Mouse (Mus musculus): Measurements from ENCODE around the gene AW011738.
A peak's percentile ranks its signal among the peaks of the same experiment; 100 is the strongest.

The AW011738 gene

GRCm38 (mm10) chr4:156200623-156201475 is 2.3 kb upstream of the AW011738 start, which contains the start of gene Isg15:
Gene Isg15 (minus strand): TSS chr4:156200818.
- DNase-seq (ENCODE audit: extremely low spot score), result no peak

DNA sequence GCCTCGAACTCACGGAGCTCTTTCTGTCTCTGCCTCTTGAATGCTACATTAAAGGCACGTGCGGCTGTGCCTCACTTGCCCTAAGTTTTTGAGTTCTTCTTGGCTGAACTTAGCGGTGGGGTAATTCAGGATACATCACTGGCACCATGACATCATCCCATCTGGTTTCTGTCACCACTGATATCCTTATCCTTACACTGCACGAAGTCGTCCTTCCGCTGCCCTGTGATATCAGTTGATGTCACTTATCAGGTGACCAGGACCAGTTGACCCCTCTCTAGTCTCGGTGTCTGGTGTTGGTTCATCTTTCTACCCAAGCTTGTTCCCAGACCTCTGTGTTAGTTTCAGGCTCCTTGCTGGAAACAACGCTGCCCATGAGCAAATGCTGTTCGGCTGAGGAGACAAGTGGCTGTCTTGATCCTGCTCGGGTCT is 626 bp upstream of the AW011738 start:
- no peak for DNase-seq (ENCODE audit: extremely low spot score)

DNA sequence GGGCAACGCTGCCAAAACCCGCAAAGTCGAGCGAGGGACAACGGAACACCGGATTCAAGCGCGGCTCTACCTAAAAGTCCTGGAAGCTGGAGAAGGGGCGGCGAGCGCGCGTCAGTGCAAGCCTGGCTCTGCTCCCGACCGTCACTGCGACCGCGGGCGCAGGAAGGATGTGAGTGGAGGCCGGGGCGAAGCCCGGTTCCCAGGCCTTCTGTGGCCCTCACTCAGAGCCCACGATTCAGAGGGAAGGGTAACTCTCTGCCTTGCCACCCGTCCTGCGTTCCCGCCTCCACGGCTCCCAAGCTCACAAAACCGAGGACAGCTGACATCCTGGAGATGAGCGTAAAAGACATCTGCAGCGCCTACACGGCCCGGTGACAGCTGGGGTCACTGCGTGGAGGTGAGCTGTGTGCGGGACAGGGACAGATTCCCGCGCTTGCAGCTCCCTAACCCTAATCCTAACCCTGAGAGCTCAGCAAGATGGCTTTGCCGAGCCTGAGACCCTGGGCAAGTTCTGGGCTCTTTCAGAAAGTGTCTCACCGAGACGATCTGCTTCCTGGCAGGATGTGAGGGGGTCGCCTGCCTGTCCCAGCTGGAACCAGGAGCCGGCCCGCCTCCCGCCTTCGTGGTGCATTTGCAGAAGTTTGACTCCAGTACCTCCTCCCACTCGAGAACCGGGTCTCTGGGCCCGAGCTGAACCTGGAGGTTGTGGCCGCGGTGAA is 468 bp downstream of the AW011738 start:
- no peak for DNase-seq (ENCODE audit: extremely low spot score)

GRCm38 (mm10) chr4:156208872-156209271 is 5.8 kb downstream of the AW011738 start:
- no peak for DNase-seq (ENCODE audit: extremely low spot score)

DNA sequence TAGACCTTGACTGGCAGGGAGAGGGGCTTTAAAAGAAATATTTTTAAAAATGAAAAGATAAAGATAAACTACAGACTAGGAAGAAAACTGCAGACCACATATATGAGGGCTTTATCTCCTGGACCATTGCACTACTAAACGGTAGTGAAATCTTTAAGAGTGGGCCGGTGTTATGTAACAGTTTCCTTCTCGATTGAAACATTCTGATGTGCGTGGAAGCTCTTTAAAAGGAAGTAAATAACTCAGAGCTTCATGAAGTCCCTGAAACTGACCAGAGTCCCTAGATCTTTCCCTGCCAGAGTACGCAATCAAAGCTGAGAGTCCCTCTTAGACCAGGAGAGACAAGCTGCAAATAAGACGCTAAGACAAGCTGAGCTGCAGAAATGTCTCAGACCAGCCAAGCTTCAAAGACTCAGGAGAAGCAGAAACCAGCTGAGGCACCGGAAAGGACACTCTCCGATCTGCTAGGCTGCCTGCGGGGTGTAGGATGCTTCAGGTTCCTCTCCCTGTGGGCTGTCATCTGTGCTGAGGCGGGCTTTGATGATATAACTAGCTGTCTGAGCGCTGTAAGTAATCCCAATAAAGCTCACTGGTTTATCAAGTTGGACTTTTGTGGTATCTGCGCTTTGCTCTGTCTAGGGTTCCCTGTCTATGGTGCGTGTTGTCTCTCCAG is 7.0 kb downstream of the AW011738 start:
- no peak for DNase-seq (ENCODE audit: extremely low spot score)

DNA sequence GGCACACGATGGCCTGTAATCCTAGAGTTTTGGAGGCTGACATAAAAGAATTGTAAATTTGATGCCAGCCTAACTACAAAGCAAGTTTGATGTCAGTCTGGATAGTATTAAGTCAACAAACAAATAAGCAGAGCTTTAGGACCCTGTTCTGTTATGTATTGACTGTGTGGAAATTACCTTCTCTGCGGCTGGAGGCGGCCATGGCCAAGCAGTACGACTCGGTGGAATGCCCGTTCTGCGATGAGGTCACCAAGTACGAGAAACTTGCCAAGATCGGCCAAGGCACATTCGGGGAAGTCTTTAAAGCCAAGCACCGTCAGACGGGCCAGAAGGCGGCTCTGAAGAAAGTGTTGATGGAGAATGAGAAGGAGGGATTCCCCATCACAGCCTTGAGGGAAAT is 10.0 kb downstream of the AW011738 start:
- DNase-seq (ENCODE audit: extremely low spot score), result no peak

GRCm38 (mm10) chr4:156215649-156216048 is 12.5 kb downstream of the AW011738 start, which contains the start of gene Perm1:
Gene Perm1 (plus strand): TSS chr4:156215868.
- no peak for DNase-seq (ENCODE audit: extremely low spot score)

- no peak for DNase-seq (ENCODE audit: extremely low spot score)
Measured at GRCm38 (mm10) chr4:156216196-156216595, 13.1 kb downstream of the AW011738 start.

- DNase-seq (ENCODE audit: extremely low spot score), result no peak
Measured at GRCm38 (mm10) chr4:156217022-156217669, 14.0 kb downstream of the AW011738 start.

DNA sequence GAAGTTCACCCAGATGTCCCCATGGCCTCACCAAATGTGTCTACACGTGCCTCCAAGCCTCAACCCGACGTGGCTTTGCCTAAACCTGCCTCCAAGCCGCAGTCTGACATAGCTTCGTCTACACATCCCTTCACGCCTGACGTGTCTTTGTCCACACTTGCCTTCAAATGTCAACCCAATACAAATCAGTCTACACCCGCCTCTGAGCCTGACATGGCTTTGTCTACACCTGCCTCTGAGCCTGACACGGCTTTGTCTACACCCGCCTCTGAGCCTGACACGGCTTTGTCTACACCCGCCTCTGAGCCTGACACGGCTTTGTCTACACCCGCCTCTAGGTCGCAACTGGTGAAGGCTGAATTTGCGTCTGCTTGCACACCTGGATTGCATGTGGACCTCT is 14.7 kb downstream of the AW011738 start:
- DNase-seq (ENCODE audit: extremely low spot score), result no peak

GRCm38 (mm10) chr4:156219936-156220335 is 16.8 kb downstream of the AW011738 start:
- no peak for DNase-seq (ENCODE audit: extremely low spot score)

GRCm38 (mm10) chr4:156224276-156224675 is 21.2 kb downstream of the AW011738 start:
- no peak for DNase-seq (ENCODE audit: extremely low spot score)

DNA sequence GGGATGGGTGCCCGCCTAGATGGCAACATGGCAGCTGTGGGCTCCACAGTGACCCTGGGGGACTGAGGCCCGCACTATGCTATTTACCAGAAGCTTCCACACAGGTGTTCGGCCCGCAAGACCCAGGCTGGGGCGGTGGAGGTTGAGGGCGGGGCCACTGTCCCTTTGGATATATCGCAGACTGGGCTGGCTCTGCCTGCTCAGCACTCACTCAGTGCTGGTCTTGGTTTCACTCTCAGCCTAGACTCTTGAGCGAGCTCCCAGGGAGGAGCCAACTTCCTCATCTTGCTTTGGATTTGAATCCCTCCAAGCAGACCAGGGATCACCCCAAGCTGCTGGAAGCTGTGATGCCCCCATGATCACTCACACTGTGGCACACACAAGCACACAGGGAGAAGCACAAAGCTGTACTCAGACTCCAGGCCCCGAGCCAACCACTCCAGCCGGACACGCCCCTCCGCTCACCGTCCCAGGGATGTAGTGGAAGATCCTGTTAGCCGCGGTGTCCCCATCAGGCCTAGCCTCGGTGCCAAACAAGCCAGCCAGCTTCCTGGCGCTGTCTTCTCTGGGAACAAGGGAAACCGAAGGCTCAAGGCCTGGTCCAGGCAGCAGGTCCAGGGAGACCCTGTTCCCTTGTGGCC is 24.8 kb downstream of the AW011738 start:
- no peak for DNase-seq (ENCODE audit: extremely low spot score)

DNA sequence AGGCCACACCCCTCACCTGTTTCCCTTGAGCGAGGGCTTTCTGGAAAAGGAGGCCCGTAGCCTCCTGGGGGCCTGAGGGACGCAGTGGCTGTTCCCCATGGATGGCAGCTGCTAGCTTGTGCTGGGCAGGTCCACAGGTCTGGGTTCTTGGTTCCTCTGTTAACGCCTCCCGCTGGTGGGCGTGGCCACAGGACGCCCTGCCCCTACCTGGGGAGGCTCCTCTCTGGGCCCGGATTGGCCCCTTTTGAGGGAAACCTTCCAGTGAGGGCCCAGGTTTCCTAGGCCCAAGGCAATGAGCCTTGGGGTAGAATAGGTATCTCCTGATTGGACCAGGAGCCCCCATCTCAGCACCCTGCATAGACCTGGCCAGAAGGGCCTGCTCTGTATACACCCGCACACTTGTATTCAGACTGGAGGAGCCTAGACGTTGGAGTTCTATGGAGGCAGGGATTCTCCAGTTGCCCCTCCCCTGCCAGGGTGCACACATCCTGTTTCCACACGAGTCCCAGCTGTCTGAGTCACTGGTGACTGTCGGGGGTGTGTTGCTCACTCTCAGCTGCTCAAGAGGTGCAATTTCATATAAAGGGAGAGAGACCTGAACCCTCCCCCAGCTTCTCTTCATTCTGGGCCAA is 25.4 kb downstream of the AW011738 start:
- DNase-seq (ENCODE audit: extremely low spot score), result no peak

GRCm38 (mm10) chr4:156234021-156234501 is 31.0 kb downstream of the AW011738 start:
- peak; percentile 51 for DNase-seq (ENCODE audit: extremely low spot score)

GRCm38 (mm10) chr4:156234701-156235213 is 31.7 kb downstream of the AW011738 start, which contains the start of gene Plekhn1:
Gene Plekhn1 (minus strand): TSS chr4:156234857.
- peak; percentile 83 for DNase-seq (ENCODE audit: extremely low spot score)

DNA sequence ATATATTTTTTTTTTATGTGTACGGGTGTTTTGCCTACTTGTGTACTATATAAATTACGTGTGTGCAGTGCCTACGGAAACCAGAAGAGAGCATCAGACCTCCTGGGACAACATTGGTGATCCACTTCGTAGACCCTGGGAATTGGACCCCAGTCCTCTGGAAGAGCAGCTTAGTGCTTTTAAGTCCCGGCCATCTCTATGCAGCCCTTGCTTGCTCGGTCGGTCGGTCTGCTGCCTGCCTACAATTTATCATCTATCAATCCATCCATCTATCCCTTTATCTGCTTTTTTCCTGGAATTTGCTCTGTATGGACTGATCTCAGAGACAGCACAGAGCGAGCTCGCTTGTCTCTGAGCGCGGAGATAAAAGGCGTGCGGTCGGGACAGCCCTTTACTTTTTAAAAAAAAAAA is 32.3 kb downstream of the AW011738 start:
- no peak for DNase-seq (ENCODE audit: extremely low spot score)

DNA sequence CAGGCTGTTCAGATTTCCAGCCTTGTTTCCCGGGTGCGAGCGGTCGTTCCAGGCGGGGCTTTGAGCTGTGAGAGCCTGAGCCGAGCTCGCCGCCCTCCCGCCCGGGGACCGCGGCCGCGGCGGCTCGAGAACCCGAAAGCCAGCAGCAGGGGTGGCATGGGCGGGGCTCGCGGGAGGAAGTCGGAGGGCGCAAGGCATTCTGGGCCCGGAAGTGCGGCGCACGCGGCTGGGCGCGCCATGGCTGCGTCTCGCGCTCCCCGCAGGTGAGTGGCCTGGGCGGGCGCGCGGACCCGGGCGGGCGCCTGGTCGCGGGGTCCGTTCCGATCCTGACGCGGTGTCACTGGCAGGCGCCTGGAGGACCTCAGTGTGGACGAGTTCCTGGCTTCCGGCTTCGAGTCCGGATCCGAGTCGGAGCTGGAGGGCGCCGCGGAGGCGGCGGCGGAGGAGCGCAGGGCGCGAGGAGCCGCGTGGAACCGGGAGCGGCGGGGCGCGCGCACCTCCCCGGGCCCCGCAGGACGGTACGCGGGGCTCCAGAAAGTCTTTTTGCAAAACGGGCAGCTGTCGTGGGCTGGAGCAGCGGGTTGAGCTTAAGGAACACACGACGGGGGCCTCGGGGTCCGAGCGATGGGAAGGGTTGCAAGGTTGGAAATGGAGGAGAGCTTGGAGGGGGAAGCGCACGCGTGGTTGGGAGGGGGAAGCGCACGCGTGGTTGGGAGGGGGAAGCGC is 32.9 kb downstream of the AW011738 start, which contains the start of gene Noc2l:
TSS of gene Noc2l (plus strand) at position 203 of the 726 bp plus-strand sequence.
- DNase-seq (ENCODE audit: extremely low spot score), result peak; percentile 93

GRCm38 (mm10) chr4:156236651-156237447 is 33.7 kb downstream of the AW011738 start:
- peak; percentile 47 for DNase-seq (ENCODE audit: extremely low spot score)

All from embryo, embryonic 9.5 days (tissue).